Mouse (Mus musculus) heart, embryonic 11.5 days (tissue): ENCODE measurements around the gene Nlgn3. TPM values are rescaled to one million over a fixed set of nuclear protein-coding genes. Genes with fewer than 3 reads are reported as not detected.

Source experiments
- polyA plus RNA-seq: library from polyadenylated mRNA; unstranded; fragments of >200 nt; fragmentation: Nextera tagmentation; extraction: Ambion mirVana; gene quantifications from 2 replicates; pipeline ENCODE4 v1.2.1, GENCODE M21; 2014

The Nlgn3 gene
- polyA plus RNA-seq, 1 experiment from 2014 or later: 3.6 TPM

Other genes starting within 250 kb of the Nlgn3 start
- gene Tex11, start 239.5 kb upstream of the Nlgn3 start, polyA plus RNA-seq: 0.11 TPM in 1 of 2 replicates, not detected in the other
- 0.36 and 0.41 TPM in 2 replicates for gene Slc7a3, start 213.1 kb upstream of the Nlgn3 start, polyA plus RNA-seq
- 39.0 and 48.5 TPM in 2 replicates for gene Snx12, start 76.6 kb upstream of the Nlgn3 start, polyA plus RNA-seq
- 2.8 and 2.9 TPM in 2 replicates for gene Foxo4, start 44.6 kb upstream of the Nlgn3 start, polyA plus RNA-seq
- gene Gm614, start 35.2 kb upstream of the Nlgn3 start, polyA plus RNA-seq: not detected in 2 replicates
- 12.2 and 14.4 TPM in 2 replicates for gene Il2rg, start 30.9 kb upstream of the Nlgn3 start, polyA plus RNA-seq
- gene Gm20489, start 30.1 kb upstream of the Nlgn3 start, polyA plus RNA-seq: not detected in 2 replicates
- gene Med12, start 25.1 kb upstream of the Nlgn3 start, polyA plus RNA-seq: 32.0 and 35.9 TPM in 2 replicates
- gene Gjb1, start 77.2 kb downstream of the Nlgn3 start, polyA plus RNA-seq: 0.18 and 0.94 TPM in 2 replicates
- 22.1 and 22.4 TPM in 2 replicates for gene Zmym3, start 121.7 kb downstream of the Nlgn3 start, polyA plus RNA-seq
- 271 and 358 TPM in 2 replicates for gene Nono, start 130.2 kb downstream of the Nlgn3 start, polyA plus RNA-seq
- 77.6 and 82.9 TPM in 2 replicates for gene Itgb1bp2, start 149.9 kb downstream of the Nlgn3 start, polyA plus RNA-seq
- gene Taf1, start 233.6 kb downstream of the Nlgn3 start, polyA plus RNA-seq: 10.4 and 11.7 TPM in 2 replicates